Mouse (Mus musculus) megakaryocyte, embryonic 14.5 days (primary cell): ENCODE data around the gene Rsph1. TPM values are rescaled to one million over a fixed set of nuclear protein-coding genes. Genes with fewer than 3 reads are reported as not detected.
"Not testable (repeated sequence)": the region's sequence is repeated elsewhere in the genome, so short reads cannot be mapped to it uniquely, and the experiment has no call there.

Source experiments
- H3K27me3 ChIP-seq: replicated peaks from 2 replicates; pipeline ENCODE3; 2012; ENCODE audit warnings: inconsistent platforms
- H3K36me3 ChIP-seq: replicated peaks from 2 replicates; pipeline ENCODE3; 2012; ENCODE audit warnings: low read length, inconsistent platforms, mixed read lengths
- H3K4me1 ChIP-seq: 2 replicates; pipeline ENCODE4 v1.6.1; 2012; ENCODE audit warnings: inconsistent platforms
- H3K4me3 ChIP-seq: replicated peaks from 2 replicates; pipeline ENCODE3; 2012; ENCODE audit warnings: moderate library complexity, mild to moderate bottlenecking, inconsistent platforms
- H3K9me3 ChIP-seq: 2 replicates; pipeline ENCODE4 v1.6.1; 2012; ENCODE audit warnings: inconsistent platforms
- FLI1 ChIP-seq: IDR thresholded peaks from 2 replicates; pipeline ENCODE4 v1.6.1; 2012; ENCODE audit warnings: low read length, inconsistent platforms, mixed read lengths
- GATA1 ChIP-seq: IDR thresholded peaks from 3 replicates; pipeline ENCODE4 v1.6.1; 2012; ENCODE audit warnings: mixed read lengths, low read length, inconsistent platforms, borderline replicate concordance
- polyA plus RNA-seq: library from polyadenylated mRNA; stranded (reverse); fragments of >175 nt; gene quantifications from 2 replicates; pipeline ENCODE4 v1.2.3, GENCODE M21; 2012; ENCODE audit warnings: low replicate concordance; ENCODE audit not compliant: insufficient read depth

Rsph1 gene
- polyA plus RNA-seq, 1 experiment, result 0.12 TPM

- TF ChIP-seq FLI1, result no peak
- no peak for TF ChIP-seq GATA1
- peaks cover 59% of the 10 kb centered on the region for H3K27me3 ChIP-seq
- H3K9me3 ChIP-seq, result no peaks in the 10 kb centered on the region
- H3K36me3 ChIP-seq, result no peaks in the 10 kb centered on the region
- no peak overlapping the region for H3K4me3 ChIP-seq
- H3K4me1 ChIP-seq, result peaks cover 41% of the 10 kb centered on the region
Observed at GRCm38 (mm10) chr17:31280269-31280668, 3.1 kb upstream of the Rsph1 start.

DNA sequence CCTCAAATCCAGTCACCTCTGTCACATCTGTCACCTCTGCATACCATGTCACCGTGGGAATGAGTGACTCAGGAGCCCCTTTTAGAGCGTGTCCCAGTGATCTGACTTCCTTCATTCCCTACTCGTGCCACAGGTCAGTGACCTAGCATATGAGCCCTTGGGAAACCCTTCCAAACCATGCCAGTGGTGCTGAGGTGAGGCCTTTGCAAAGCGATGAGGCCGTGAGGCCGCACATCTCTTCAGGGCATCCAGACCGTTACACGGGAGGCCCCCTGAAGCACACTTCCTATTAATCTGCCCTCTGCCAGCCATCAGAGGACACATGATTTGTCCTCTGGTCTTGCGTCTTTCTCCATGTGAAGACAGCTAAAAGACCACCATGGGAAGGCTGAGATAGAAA is 2.4 kb upstream of the Rsph1 start:
- no peaks in the 10 kb centered on the region for H3K9me3 ChIP-seq
- H3K27me3 ChIP-seq, result peaks cover 61% of the 10 kb centered on the region
- peaks cover 44% of the 10 kb centered on the region for H3K4me1 ChIP-seq
- no peak overlapping the region for H3K4me3 ChIP-seq
- no peaks in the 10 kb centered on the region for H3K36me3 ChIP-seq
- no peak for TF ChIP-seq GATA1

DNA sequence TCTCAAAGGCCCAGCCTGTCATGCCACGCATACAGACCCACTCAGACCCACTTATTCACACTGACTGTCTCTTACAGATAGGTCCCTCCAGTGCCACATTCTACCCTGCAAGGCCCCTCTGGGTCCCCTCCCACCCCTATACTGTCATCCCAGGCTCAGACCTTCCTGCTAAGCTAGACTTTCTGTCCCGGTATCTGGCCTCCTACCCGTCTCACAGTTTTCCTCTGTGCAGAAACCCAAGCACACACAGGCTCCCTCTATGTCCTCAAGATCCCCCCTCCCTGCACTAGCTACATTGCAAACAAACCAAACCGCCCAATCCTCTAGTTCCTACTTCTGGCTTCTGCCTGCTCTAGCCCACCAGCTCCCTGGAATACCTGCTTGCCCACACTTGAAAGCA is 748 bp upstream of the Rsph1 start:
- Histone ChIP-seq H3K4me1 (peaks cover 44% of the 10 kb centered on the region), H3K36me3 (no peaks in the 10 kb centered on the region), H3K27me3 (peaks cover 58% of the 10 kb centered on the region), H3K4me3 (no peak overlapping the region), H3K9me3 (no peaks in the 10 kb centered on the region)
- no peak for TF ChIP-seq GATA1
- no peak for TF ChIP-seq FLI1

DNA sequence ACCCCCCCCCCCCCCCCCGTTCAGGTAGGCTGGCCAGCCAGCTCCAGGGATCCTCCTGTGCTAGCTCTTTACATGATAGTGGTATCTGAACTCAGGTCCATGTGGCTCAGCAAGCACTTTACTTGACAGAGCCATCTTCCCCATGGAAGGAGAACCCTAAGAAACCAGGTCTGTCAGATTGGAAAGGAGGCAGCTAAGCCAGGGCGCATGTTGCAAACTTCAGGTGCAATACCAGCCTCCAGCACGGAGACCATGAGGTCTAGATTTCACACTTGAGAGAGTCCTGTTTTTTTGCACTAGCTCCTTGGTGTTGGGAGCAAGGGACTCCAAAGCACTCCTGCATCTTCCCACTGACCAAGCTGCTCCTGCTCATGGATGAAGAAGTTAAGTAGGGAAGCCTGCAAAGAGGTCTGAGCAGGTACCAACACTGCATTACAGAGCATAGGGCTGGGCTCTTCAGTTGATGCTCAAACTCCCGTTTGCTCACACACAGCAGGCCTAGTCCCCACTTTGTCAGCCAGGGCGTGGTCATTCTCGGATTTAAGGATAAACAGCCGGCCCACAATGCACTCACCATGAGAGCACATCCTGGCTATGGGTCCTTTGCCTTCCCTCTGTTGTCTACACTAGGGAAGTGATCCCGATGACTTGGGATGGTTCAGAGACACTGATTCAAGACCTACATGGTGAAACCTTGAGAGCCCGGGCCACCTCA is 819 bp downstream of the Rsph1 start:
- no peaks in the 10 kb centered on the region for H3K36me3 ChIP-seq
- peak overlapping the region; percentile 85 for H3K4me3 ChIP-seq
- peaks cover 44% of the 10 kb centered on the region for H3K4me1 ChIP-seq
- TF ChIP-seq GATA1 (no peak), FLI1 (no peak)
- H3K9me3 ChIP-seq, result no peaks in the 10 kb centered on the region
- peaks cover 48% of the 10 kb centered on the region for H3K27me3 ChIP-seq

- H3K27me3 ChIP-seq, result peaks cover 48% of the 10 kb centered on the region
- H3K36me3 ChIP-seq, result no peaks in the 10 kb centered on the region
- H3K4me1 ChIP-seq, result peaks cover 49% of the 10 kb centered on the region
- H3K4me3 ChIP-seq, result no peak overlapping the region
- peaks cover 3% of the 10 kb centered on the region; the same call in 1 of the 2 replicates for H3K9me3 ChIP-seq
- TF ChIP-seq GATA1 (no peak), FLI1 (no peak)
Observed at GRCm38 (mm10) chr17:31275181-31275580, 2.0 kb downstream of the Rsph1 start.

GRCm38 (mm10) chr17:31273631-31274030 is 3.6 kb downstream of the Rsph1 start:
- TF ChIP-seq FLI1 (no peak), GATA1 (no peak)
- H3K9me3 ChIP-seq, result peaks cover 6% of the 10 kb centered on the region; the same call in 1 of the 2 replicates
- H3K4me1 ChIP-seq, result peaks cover 41% of the 10 kb centered on the region
- no peaks in the 10 kb centered on the region for H3K36me3 ChIP-seq
- H3K27me3 ChIP-seq, result peaks cover 41% of the 10 kb centered on the region
- H3K4me3 ChIP-seq, result no peak overlapping the region

DNA sequence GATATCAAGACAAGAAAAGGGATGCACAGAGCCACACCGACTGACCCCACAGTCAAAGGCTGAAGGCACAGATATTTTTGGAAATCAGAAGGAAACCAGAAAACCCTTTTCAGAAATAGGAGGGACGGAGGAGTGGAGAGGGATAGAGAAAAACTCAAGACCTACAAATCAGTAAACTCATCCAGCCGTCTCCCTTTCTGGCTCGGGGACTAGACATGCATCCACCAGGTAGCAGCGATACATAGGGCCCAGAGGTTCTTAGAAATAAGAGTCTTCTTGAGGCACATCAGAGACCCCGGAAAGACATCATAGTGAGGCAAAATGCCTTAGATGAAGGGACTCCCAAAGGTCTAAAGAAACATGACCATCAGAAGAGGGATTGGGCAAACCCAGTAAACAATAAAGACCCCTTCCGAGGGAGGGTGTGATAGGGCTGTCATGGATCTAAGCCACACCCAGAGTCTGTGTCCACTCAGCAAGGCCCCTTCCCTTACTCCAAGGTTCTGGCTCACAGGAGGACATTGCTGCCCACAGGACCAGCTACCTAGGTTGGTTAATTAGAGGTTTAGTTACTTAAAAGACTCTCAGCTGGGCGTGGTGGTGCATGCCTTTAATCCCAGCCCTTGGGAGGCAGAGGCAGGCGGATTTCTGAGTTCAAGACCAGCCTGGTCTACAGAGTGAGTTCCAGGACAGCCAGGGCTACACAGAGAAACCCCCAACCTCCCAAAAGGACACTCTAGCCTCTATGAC is 4.6 kb downstream of the Rsph1 start:
- TF ChIP-seq FLI1, result no peak
- no peak for TF ChIP-seq GATA1
- Histone ChIP-seq H3K4me3 (no peak overlapping the region), H3K27me3 (peaks cover 31% of the 10 kb centered on the region), H3K36me3 (no peaks in the 10 kb centered on the region), H3K4me1 (peaks cover 44% of the 10 kb centered on the region), H3K9me3 (peaks cover 6% of the 10 kb centered on the region; the same call in 1 of the 2 replicates)

DNA sequence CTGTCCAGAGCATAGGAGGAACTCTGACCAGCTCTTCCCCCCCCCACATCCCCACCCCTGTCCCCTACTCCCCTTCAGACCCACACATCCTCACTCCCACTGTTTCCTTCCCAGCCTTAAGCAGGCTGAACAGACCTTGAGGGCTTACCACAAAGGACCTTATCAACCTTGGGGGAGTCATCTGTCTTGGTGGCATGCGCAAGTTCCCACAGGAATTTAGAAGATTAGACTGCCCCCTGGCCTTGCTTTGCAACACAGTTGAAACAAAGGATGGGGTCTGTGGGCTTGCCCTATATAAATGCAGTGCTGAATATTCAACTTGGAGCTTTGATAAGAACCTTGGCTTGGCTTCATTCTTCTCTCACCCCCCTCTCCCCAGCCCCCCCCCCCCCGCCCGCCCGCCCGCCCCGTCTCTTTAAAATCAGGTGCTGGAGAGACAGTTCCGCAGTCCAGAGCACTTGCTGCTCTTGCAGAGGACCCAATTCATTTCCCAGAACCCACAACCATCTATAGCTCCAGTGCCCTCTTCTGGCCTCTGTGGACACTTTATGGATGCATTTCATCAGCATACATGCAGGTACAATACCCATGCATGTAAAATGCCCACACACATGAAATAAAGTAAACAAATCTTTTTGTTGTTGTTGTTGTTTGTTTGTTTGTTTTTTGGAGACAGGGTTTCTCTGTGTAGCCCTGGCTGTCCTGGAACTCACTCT is 5.9 kb downstream of the Rsph1 start:
- TF ChIP-seq FLI1 (no peak), GATA1 (no peak)

GRCm38 (mm10) chr17:31270736-31271135 is 6.4 kb downstream of the Rsph1 start:
- not testable (repeated sequence) for H3K36me3 ChIP-seq, H3K4me3 ChIP-seq, H3K9me3 ChIP-seq
- Histone ChIP-seq H3K4me1 (peaks cover 42% of the 10 kb centered on the region), H3K27me3 (peaks cover 20% of the 10 kb centered on the region)

More for the DNA sequence above, 5.9 kb downstream of the Rsph1 start:
- Histone ChIP-seq H3K9me3 (peaks cover 6% of the 10 kb centered on the region; the same call in 1 of the 2 replicates), H3K4me3 (no peak overlapping the region), H3K4me1 (peaks cover 37% of the 10 kb centered on the region), H3K27me3 (peaks cover 20% of the 10 kb centered on the region), H3K36me3 (no peaks in the 10 kb centered on the region)

- peaks cover 16% of the 10 kb centered on the region for H3K27me3 ChIP-seq
- no peak overlapping the region for H3K4me3 ChIP-seq
- peaks cover 42% of the 10 kb centered on the region for H3K4me1 ChIP-seq
- TF ChIP-seq FLI1 (no peak), GATA1 (no peak)
- peaks cover 6% of the 10 kb centered on the region; the same call in 1 of the 2 replicates for H3K9me3 ChIP-seq
- no peaks in the 10 kb centered on the region for H3K36me3 ChIP-seq
Observed at GRCm38 (mm10) chr17:31270246-31270645, 6.9 kb downstream of the Rsph1 start.
